Mouse (Mus musculus) embryo, embryonic 11 days (tissue): ENCODE data around the gene Smcr8.
"Not testable (repeated sequence)": the region's sequence is repeated elsewhere in the genome, so short reads cannot be mapped to it uniquely, and the experiment has no call there.

ENCODE experiments used
- DNase-seq: peaks from one replicate; pipeline ENCODE4 v3.0.0-alpha.2; 2015

Gene Smcr8

DNA sequence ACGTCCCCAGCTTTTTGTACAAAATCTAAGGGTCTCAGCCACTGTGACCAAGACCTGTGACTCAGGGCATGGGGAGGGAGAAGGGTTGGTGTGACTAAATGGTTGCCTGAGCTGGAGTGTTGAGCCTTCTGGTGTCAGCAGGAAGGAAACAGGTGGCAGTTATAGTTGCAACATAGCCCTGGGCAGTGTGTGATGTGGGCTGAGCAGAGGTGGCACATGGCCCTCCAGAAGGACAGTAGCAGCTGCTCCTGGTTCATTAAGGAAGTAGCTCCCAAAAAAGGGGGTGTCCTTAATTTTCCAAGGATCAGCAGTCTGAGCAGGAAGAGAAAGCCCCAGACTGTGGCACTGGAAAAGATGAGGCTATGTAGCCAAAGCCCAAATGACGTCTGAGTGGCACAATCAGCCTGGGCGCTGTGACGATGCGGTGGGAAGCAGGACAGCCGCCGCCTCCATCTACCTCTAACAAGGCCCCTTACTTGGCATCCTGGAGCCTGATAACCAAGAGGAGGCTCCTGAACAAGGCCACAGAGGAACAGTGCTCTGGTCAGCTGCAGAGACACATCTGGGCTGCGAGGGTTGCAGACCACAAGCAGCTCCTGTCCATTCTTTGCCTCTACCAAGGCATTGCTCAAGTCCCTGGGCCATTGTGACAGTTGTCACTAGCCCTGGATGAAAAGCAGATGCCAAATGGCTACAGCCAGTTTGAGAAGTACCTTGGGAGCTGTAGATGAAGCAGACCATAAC lies 7.0 kb downstream of the Smcr8 start:
- DNase-seq: no peak

DNA sequence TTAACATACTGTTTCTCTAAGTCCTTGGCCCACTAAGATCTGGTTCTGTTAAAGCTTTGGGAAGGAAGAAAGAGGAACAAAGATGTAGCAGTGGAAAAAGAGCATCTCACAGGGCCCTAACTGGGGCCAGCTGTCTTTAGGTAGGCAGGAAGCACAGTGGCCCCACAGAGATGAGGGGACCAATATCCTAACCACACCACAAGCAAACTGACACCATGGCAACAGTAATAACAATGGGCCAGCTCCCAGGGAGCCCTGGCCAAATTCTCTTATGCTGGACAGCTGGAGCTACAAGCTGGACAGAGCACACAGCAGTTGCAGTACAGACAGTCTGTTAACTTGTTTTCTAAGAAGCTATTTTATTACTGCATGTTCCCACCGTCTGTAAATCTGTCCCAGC lies 10.3 kb downstream of the Smcr8 start:
- DNase-seq: peak; percentile 10

DNA sequence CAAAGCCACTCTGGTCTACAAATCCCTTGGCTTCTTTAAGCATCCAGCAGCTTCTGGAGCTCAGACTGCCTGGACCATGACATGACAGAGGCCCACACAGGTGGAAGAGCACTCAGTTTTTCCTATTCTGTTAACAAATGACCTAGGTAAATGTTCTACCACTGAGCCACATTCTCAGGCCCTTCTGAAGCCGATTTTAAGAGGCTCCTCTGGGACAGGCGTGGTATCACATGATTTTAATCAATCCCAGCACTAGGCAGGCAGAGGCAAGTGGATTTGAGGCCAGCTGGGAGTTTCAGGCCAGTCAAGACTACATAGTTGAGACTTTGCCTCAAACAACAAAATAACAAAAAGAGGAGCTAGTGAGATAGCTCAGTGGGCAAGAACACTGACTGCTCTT lies 13.1 kb downstream of the Smcr8 start:
- no peak for DNase-seq

DNA sequence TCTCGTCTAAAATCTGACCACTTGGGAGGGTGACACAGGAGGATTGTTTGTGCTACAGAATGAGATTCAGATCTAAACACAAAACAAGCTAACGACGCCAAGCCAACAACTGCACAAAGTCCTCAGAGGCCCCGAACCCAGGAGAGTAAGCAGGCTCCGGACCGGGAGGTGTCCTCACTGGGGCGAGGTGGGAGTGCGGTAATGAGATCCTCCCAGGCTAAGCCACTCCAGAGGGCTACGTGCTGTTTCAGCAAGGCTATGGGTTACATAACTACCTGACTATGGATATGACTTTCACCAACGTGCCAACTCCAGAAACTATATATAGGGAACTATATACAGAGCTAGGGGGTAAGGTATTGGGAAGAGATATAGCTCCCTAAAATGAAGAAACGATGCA lies 19.0 kb downstream of the Smcr8 start:
- no peak for DNase-seq

DNA sequence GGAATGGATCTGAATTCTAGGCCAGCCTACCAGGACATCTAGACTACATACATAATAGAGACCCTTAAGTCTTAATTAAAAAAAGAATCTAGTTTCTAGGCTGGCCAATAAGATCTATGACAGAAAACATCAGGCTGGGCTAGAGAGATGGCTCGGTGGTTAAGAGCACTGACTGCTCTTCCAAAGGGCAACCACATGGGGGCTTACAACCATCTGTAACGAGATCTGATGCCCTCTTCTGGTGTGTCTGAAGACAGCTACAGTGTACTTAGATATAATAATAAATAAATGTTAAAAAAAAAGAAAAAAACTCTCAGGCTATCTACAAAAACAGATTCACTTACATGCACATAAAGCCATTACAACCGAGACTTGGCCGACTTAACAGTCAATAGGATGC lies 22.7 kb downstream of the Smcr8 start:
- DNase-seq: no peak

DNA sequence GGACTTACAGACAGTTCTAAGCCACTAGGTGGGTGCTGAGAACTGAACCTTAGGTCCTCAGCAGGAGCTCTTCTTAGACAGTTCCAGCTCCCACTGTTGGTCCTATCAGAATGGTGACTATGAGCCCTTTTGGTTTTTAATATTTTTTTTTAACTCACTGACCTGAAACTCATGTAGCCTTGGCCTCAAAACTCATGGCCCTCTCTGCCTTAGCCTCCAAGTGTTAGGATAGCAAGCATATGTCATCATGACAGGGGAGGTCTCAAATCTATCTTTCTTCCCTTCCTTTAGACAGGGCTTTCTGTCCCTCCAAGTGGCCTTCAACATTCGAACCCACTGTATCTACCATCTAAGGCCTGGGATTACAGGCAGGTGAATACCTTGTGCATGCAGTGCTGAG lies 23.6 kb downstream of the Smcr8 start:
- no peak for DNase-seq

DNA sequence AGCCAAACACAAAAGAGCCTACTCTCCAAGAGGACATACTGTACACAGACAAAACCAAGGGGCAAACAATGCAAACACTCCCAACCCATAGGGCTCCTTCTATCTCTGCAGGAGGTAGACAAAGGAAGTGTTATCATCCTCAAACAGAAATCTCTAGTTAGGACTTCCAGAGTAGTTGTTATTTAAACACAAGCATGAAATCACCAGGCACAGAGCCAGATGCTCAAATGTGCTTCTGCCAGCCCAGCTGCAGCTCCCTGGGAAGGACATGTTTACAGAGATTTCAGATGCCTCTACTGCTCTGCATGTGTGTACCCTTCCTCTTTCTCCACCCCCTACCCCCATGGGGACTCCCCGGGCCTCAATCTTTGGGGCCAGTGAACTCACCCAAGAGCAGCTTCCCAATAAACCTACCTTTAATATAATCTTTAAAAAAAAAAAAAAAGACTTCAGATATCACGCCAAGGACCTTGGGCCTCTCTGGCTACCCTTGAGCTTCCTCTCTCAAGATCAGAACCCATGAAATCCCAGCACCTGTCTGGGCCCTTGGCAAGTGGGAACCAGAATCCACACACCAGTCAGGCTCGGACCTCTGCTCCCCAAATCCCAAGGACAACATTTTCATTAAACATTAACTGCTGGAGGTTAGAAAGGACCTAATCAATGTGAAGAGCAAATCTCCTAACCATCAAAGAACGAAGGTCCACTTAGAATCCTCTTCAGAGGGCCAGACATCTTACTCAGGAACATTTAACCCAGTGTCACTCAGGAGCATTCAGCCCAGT lies 31.2 kb downstream of the Smcr8 start:
- DNase-seq: no peak

DNA sequence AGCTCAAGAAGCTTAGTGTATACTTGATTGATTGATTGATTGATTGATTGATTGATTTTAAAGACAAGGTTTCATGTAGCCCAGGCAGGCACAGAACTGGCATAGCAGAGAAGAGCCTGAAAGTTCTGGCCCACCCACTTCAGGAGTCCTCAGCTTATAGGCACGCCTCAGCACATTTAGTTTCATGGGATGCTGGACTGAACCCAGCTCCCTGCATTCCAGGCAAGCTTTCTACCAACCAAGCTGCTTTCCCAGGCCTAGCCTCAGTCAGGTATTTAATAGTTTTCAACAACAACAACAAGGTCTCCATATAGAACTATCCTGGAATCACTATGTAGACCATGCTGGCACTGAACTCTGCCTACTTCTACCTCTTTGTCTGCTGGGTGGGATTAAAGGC lies 32.2 kb downstream of the Smcr8 start:
- no peak for DNase-seq

DNA sequence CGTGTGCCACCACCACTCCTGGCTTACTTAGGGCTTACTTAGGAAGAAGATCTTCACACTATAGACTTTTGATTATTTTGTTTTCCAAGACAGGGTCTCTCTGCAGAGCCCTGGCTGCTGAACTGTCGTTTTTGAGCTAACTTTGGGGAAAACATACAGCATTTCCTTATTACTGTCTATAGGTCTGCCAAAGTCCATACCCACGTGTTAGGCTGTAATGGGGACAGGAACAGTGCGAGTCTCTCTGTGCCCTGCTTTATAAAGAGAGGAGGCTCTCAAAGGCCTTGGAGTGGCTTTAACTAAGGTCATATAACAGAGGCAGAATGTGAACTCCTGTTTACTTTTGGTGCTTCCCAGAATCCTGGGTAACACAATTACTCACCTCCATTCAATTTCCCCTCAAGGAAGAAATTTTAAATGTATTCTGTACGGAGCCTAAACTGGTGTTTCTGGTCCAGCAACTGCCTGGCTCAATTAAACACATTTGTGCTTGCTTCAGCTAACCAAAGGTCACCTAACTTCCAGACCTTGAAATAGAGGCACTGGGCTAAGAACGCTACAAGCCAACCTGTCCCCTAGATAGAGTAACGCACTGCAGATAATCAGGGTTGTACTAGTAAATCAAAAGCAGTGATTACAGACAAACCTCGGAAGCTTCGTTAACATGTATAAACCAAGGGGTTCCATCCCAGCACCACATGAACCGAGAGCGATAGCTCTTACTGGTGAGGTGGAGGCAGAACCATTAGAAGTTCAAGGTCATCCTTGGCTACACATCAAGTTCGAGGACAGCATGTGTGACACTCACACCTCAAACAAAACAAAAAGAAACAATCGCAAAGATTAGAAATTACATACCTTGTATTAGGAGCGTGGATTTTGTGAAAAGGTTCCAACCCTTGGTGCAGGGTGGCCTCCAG lies 33.0 kb downstream of the Smcr8 start:
- peak; percentile 7 for DNase-seq

DNA sequence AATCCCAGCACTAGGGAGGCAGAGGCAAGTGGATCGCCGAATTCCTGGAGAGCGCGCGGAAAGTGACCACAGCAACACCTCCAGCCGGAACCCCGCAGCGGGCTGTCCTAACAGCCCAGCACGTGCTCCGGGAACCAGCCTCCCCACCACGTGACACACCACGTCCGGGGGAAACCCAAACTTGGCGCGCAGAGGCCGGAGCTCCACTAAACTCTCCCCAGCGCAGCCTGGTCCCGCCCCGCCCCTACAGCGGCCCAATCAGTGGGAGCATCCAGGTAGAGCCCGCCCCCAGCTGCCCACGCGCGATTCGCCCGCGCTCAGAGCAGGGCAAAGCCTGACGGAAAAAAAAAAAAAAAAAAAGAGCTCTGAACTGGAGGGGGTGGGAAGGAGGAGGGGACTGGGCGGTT lies 33.7 kb downstream of the Smcr8 start:
- peak; percentile 97 for DNase-seq

DNA sequence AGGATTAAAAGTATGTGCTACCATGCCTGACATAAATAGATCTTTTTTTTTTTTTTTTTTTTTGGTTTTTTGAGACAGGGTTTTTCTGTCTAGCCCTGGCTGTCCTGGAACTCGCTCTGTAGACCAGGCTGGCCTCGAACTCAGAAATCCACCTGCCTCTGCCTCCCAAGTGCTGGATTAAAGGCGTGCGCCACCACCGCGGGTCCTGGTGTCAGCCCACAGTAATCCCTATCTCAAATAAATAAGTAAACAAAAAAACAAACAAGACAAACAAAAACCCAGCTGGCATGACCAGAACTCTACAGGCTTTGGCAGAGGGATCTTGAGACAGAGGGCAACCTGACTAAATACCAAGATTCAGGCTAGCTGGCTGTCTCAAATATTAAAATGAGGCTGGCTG lies 34.3 kb downstream of the Smcr8 start, which contains the start of gene Shmt1:
Shmt1 (minus strand) TSS at position 101 of the 400 bp plus-strand sequence.
- not testable (repeated sequence) for DNase-seq

DNA sequence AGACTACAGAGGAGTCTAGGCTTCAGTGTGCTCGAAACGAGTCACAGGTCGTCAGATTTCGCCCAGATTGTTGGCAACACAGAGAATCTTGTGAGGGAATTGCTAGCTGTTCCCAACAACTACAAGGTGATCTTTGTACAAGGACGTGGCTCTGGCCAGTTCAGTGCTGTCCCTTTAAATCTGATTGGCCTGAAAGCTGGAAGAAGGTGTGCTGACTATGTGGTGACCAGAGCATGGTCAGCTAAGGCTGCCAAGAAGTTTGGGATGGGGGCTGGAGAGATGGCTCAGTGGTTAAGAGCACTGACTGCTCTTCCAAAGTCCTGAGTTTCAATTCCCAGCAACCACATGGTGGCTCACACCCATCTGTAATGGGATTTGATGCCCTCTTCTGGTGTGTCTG lies 39.1 kb downstream of the Smcr8 start:
- DNase-seq: no peak

DNA sequence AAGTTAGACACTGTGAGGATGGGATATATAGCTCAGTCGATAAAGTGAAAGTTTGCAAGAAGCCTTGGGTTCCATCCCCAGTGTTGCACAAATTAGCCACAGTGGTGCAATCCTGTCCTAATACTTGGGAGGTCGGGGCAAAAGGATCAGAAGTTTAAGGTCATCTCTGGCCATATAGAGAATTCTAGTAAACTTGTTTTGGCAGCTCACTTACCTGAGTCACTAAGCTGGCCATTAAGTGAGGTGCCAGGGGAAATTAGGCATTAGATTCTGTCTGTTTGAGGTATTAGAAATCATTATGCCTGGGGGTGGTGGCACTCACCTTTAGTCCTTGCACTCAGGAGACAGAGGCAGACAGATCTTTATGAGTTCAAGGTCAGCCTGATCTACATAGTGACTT lies 46.4 kb downstream of the Smcr8 start:
- no peak for DNase-seq

DNA sequence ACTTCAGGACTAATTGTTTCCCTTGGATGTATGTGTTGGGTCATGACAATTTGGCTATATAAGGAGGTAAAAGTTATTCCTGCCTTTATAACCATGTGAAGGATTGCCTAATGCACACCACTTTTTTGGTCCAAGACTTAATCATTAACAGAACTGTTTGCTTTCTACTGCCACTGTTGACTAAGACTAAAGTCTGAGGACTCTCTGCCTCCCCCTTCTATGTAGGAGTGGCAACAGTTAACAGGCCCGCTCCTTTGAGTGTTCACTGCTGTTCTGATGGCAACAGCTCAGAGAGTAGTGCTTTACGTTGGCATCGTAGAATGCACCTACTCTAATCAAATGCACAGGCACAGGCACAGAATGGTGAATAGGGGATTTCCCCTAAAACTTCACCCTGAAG lies 47.9 kb downstream of the Smcr8 start:
- DNase-seq: no peak

DNA sequence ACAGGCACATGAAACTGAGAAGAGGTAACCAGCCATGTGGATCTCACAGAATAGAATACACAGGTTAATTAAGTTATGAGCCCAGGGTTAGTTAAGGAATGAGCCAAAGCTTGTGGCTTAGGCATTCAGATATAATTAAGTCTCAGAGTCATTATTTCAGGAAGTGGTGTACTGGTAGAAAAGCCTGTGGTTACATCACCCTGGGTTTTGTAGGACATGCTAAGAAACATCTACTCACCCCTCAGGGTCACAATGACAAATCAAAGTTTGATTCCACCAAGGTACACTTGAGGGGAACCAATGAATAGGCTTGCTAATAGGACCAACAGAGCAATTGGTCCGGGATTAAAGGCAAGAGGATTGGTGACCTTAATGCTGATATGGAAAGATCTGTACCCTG lies 49.4 kb downstream of the Smcr8 start:
- DNase-seq: no peak

DNA sequence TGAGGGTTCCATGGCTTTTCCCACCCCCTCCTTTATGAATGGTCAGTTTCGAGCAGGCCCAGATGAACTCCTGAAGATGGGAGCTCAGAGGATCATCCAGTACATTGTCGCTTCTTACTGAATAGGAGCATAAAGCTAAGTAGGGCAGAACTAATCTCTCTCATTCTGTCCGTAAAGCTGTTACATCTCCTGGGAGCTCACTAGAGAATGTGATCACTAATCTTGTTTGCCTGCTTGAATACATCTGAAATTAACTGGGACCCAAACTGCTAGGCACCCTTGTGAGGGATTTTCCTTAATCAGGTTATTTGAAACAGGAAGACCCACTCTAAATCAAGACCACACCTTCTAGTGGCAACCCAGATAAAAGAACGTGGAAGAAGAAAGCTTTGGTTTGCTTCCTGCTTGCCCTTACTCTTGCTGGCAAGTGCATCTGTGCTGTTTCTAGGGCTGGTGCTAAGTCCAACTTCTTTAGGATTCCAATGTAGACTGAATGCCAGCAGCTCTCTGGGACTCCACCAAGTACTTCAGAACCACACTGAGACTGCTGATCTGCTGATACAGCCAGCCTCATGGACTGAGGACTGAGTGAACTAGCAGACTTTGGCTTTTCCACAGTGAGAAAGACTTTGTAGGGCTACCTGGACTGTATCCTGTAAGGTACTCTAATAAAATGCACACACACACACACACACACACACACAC lies 50.1 kb downstream of the Smcr8 start:
- no peak for DNase-seq

DNA sequence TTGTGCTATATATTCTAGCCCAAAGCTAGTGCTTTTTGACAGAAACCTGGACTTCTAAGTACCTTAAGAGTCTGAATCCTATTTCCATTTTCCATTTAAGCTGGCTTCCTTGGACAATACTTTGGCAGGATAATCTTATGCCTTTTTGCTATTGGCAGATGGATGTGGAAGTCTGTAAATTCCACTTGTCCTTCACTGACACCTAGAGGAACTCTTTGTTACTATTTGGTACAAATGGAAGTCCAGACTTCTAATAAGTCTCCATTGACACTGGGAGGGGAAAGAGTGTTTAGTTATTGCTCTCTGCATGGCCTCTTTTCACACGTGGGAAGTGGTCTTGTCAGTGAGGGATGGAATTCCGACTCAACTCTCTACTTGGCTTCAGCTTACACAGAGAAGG lies 51.6 kb downstream of the Smcr8 start:
- DNase-seq: no peak

DNA sequence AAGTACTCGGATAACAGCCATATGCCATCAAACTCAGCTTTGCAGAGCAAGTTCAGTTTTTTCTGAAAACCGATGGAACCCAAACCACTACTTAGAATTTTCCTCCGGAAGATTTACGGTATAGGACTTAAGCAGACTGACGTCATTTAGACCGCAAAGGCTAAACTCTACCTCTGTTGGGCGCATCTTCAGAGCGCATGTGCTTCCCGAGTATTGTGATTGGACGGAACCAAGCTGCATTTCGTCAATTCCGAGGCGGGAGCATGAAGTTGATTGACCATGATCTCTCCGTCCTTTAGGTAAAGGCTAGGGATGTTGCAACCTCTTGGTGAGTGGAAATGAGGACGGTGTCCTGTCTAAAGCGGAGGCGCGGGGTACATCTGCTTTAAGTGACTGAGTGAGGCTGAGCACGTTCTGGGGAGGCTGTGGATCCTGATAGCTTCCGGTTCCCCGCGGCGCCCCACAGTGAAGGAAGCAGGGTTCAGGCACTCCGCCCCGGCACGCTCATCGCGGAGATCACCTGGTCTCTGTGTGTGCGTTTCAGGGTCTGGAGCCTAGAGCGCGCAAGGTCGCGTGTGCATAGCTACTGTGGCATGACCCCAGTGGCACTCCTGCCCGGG lies 53.2 kb downstream of the Smcr8 start, which contains the start of gene Dhrs7b:
Dhrs7b (plus strand) TSS at position 199 of the 620 bp plus-strand sequence.
- peak; percentile 93 for DNase-seq

DNA sequence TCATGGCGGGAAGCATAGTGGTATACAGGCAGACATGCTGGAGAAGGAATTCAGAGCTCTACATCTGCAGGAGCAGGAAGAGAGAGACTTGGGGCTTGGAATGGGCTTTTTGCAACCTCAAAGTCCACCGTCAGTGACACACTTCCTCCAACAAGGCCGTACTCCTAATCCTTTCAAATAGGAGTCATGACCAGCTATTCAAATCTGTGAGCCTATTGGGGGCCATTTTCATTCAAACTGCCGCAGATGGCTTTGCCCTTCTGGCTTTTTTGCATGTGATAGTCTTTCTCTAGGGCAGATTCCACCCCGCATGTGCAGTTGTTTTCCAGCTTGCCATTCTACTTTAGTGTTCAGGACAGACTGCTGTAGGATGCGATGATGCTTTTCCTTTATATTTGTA lies 59.6 kb downstream of the Smcr8 start:
- DNase-seq: no peak
